ENCODE assay signal across 13 mouse cellular contexts in genomic region chr2:18218500-18218899, GRCm38 (mm10).
DNase-seq lines count a peak whose midpoint lies in the region; ATAC-seq and TF ChIP-seq lines count a peak whose summit lies in the region.
"Had no signal": no experiment of that assay in that cellular context is flagged by ENCODE, and none has a peak within 500 bp of the region (broad histone marks: within the 10 kb centered on the region; RNA-seq: fewer than 3 reads in every experiment).

No protein-coding gene starts in this region.

- H3K27me3 ChIP-seq in forebrain, embryonic 15.5 days: no peaks in the 10 kb centered on the region
- H3K27me3 ChIP-seq in forebrain, embryonic 16.5 days (replicated peaks; ENCODE audit: control insufficient read depth, insufficient read depth, low read length): no peaks in the 10 kb centered on the region
- H3K27me3 ChIP-seq in kidney, adult 2 months (replicated peaks; ENCODE audit: control insufficient read depth, insufficient read depth, low read length): no peaks in the 10 kb centered on the region
- H3K27me3 ChIP-seq: midbrain, embryonic 13.5 days had no signal

- no peak overlapping the region for H3K27ac ChIP-seq in forebrain, embryonic 15.5 days (replicated peaks)
- no peak overlapping the region for H3K27ac ChIP-seq in forebrain, embryonic 16.5 days (ENCODE audit: low read length)
- H3K27ac ChIP-seq in kidney, adult 2 months (ENCODE audit: insufficient read depth, low read depth, low read length): no peak overlapping the region
- H3K27ac ChIP-seq: heart, embryonic 10.5 days; midbrain, embryonic 13.5 days had no signal

- WGBS in forebrain, embryonic 15.5 days: 68% methylated on average over 5 of the region's 5 CpGs
- 67% methylated on average over 5 of the region's 5 CpGs for WGBS in forebrain, embryonic 16.5 days
- WGBS in kidney, adult 2 months: 64% methylated on average over 5 of the region's 5 CpGs

- TF ChIP-seq CTCF in kidney, adult 2 months (conservative IDR thresholded peaks at IDR 0.05; ENCODE audit: insufficient read depth, insufficient read length, low read depth, low read length): no peak

- H3K9me3 ChIP-seq in forebrain, embryonic 15.5 days: no peaks in the 10 kb centered on the region
- H3K9me3 ChIP-seq in forebrain, embryonic 16.5 days (ENCODE audit: control insufficient read depth, low read length): no peaks in the 10 kb centered on the region
- H3K9me3 ChIP-seq: heart, embryonic 10.5 days; midbrain, embryonic 13.5 days had no signal

- H3K9ac ChIP-seq in forebrain, embryonic 15.5 days (replicated peaks): no peak overlapping the region
- H3K9ac ChIP-seq in forebrain, embryonic 16.5 days (replicated peaks; ENCODE audit: low read depth, low read length): no peak overlapping the region
- H3K9ac ChIP-seq: liver, postnatal 0 days; midbrain, embryonic 13.5 days had no signal

- no peaks in the 10 kb centered on the region for H3K4me1 ChIP-seq in forebrain, embryonic 15.5 days
- H3K4me1 ChIP-seq in forebrain, embryonic 16.5 days (replicated peaks; ENCODE audit: control insufficient read depth, insufficient read depth, low read length): no peaks in the 10 kb centered on the region
- H3K4me1 ChIP-seq in kidney, adult 2 months (ENCODE audit: control insufficient read depth, insufficient read depth, low read length): no peaks in the 10 kb centered on the region
- H3K4me1 ChIP-seq: midbrain, embryonic 13.5 days had no signal

- 0 out of 2 replicates have a peak, but pooled peaks have one; percentile 27 for ATAC-seq in forebrain, embryonic 15.5 days (replicated peaks)
- ATAC-seq in forebrain, embryonic 16.5 days: no peak
- ATAC-seq: liver, postnatal 0 days had no signal

- H3K36me3 ChIP-seq in forebrain, embryonic 15.5 days: peaks cover 29% of the 10 kb centered on the region
- peaks cover 21% of the 10 kb centered on the region for H3K36me3 ChIP-seq in forebrain, embryonic 16.5 days (ENCODE audit: control insufficient read depth, insufficient read depth)
- H3K36me3 ChIP-seq in kidney, adult 2 months (ENCODE audit: control insufficient read depth, insufficient read depth, low read length): peaks cover 3% of the 10 kb centered on the region; the same call in 1 of the 2 replicates

- TF ChIP-seq POLR2A in kidney, adult 2 months (IDR thresholded peaks at IDR 0.05; ENCODE audit: low read depth, low read length): no peak

- DNase-seq in kidney, adult 2 months: peak; percentile 32
- DNase-seq in kidney, postnatal 4 days: no peak
- peak; percentile 51 for DNase-seq in cerebellum, adult 11 months
- DNase-seq in cerebellum, postnatal 36 days: peak; percentile 47 to 52
- no peak for DNase-seq in spleen, postnatal 36 days (ENCODE audit: low spot score in 2 of 2)
- DNase-seq in adrenal gland, postnatal 10 days: no peak
- DNase-seq: liver, postnatal 0 days; lung, postnatal 36 days; right cerebral cortex, postnatal 25 days had no signal

- no peak overlapping the region for H3K4me3 ChIP-seq in forebrain, embryonic 15.5 days
- H3K4me3 ChIP-seq in forebrain, embryonic 16.5 days (replicated peaks; ENCODE audit: low read length): no peak overlapping the region
- no peak overlapping the region for H3K4me3 ChIP-seq in kidney, adult 2 months (ENCODE audit: insufficient read depth, low read depth, low read length)
- H3K4me3 ChIP-seq: heart, embryonic 10.5 days; midbrain, embryonic 13.5 days had no signal

- no peak overlapping the region for H3K4me2 ChIP-seq in forebrain, embryonic 15.5 days (replicated peaks)
- no peak overlapping the region for H3K4me2 ChIP-seq in forebrain, embryonic 16.5 days (ENCODE audit: low read length)
- H3K4me2 ChIP-seq: midbrain, embryonic 13.5 days had no signal

Comparison
In these comparisons a context has a peak if more than half of its experiments do, and no peak if none do; other contexts are left out.
1. DNase-seq: peak in kidney, adult 2 months (single experiment), cerebellum, adult 11 months (single experiment) and cerebellum, postnatal 36 days (2 of 2); none in kidney, postnatal 4 days (0 of 2), spleen, postnatal 36 days (0 of 2) and adrenal gland, postnatal 10 days (single experiment).